Mouse (Mus musculus) liver, postnatal 0 days (tissue): ENCODE results near the gene Frmpd3.

Experiments
- CTCF ChIP-seq: sonication (generic); IDR thresholded peaks from 2 replicates; pipeline ENCODE4 v1.5.1; 2016; ENCODE audit warnings: antibody characterized with exemption, low read depth
- EP300 ChIP-seq: IDR thresholded peaks from 2 replicates; pipeline ENCODE4 v1.6.1; 2016; ENCODE audit warnings: antibody characterized with exemption, low read depth, mild to moderate bottlenecking

DNA sequence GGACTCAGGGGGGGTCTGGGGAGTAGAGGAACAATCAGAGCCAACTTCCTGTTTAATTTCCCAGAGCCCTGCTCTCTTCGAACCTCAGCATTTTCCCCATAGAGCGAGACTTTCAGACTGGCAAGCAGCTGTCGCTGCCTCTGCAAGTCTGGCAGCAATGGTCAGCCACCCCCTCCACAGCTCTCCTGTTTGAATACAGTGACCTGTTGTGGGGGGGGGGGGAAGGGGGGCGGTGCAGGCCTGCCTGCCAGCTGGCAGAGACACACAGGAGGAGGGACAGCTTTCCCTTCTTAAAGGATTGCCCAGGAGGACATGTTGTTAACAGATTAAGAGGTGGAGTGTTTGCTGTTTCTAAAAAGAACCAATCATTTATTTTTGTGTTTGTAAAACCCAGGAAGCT, 64.0 kb downstream of the Frmpd3 start:
- TF ChIP-seq EP300 (no peak), CTCF (no peak)
